Mouse (Mus musculus): ENCODE data around the gene Tmem211.

Tmem211 gene

GRCm38 (mm10) chr5:113280138-113280856 is 53.6 kb downstream of the Tmem211 start:
- DNase-seq, result no peak

- DNase-seq, result no peak
Observed at GRCm38 (mm10) chr5:113281557-113281956, 54.8 kb downstream of the Tmem211 start.

GRCm38 (mm10) chr5:113283726-113284125 is 57.0 kb downstream of the Tmem211 start:
- DNase-seq, result peak; percentile 35 to 53

GRCm38 (mm10) chr5:113285541-113285940 is 58.8 kb downstream of the Tmem211 start:
- no peak for DNase-seq

- no peak for DNase-seq
Observed at GRCm38 (mm10) chr5:113286048-113286447, 59.3 kb downstream of the Tmem211 start.

GRCm38 (mm10) chr5:113286591-113287520 is 60.1 kb downstream of the Tmem211 start:
- DNase-seq, result peak; percentile 62 to 68

GRCm38 (mm10) chr5:113287762-113288161 is 61.1 kb downstream of the Tmem211 start:
- DNase-seq, result no peak

- DNase-seq, result no peak
Observed at GRCm38 (mm10) chr5:113288490-113288889, 61.8 kb downstream of the Tmem211 start.
